Mouse (Mus musculus) layer of hippocampus, postnatal 25 days (tissue): ENCODE results near the gene Cdh3. TPM values are rescaled to one million over a fixed set of nuclear protein-coding genes. Genes with fewer than 3 reads are reported as not detected.
A peak's percentile ranks its signal among the peaks of the same experiment; 100 is the strongest.
"Not testable (repeated sequence)": the region's sequence is repeated elsewhere in the genome, so short reads cannot be mapped to it uniquely, and the experiment has no call there.

Source experiments
- DNase-seq, 2 experiments: peaks; one replicate each; pipeline ENCODE4 v3.0.0; 2022; ENCODE audit warnings: mixed read lengths in 2 of 2, low spot score in 1 of 2; ENCODE audit errors: extremely low spot score in 1 of 2
- total RNA-seq, 2 experiments: library from RNA; stranded (reverse); gene quantifications; 2 replicates each; pipeline ENCODE4 v1.2.3; 2021

Cdh3 gene
- total RNA-seq, 2 experiments from 2014 or later: 0.05 TPM; not detected in 1

- DNase-seq: no peak
Observed at GRCm38 (mm10) chr8:106569006-106569405, 58.3 kb downstream of the Cdh3 start.

GRCm38 (mm10) chr8:106570386-106570785 is 59.7 kb downstream of the Cdh3 start:
- no peak for DNase-seq

GRCm38 (mm10) chr8:106571551-106572172 is 61.0 kb downstream of the Cdh3 start:
- DNase-seq: no peak

GRCm38 (mm10) chr8:106572175-106572574 is 61.5 kb downstream of the Cdh3 start:
- DNase-seq: not testable (repeated sequence)

- DNase-seq: not testable (repeated sequence)
Observed at GRCm38 (mm10) chr8:106573168-106573567, 62.5 kb downstream of the Cdh3 start, which contains the start of gene Gm10073. Gene Gm10073, minus strand, starts transcription at chr8:106573461.

- DNase-seq: no peak
Observed at GRCm38 (mm10) chr8:106574283-106574682, 63.6 kb downstream of the Cdh3 start.

- no peak for DNase-seq
Observed at GRCm38 (mm10) chr8:106576849-106577555, 66.3 kb downstream of the Cdh3 start.

- DNase-seq: no peak
Observed at GRCm38 (mm10) chr8:106579510-106579909, 68.8 kb downstream of the Cdh3 start.

GRCm38 (mm10) chr8:106581344-106582088 is 70.8 kb downstream of the Cdh3 start:
- no peak for DNase-seq

GRCm38 (mm10) chr8:106584942-106585670 is 74.4 kb downstream of the Cdh3 start:
- DNase-seq: no peak

- DNase-seq: no peak
Observed at GRCm38 (mm10) chr8:106585671-106586037, 75.0 kb downstream of the Cdh3 start.

- DNase-seq: no peak
Observed at GRCm38 (mm10) chr8:106586896-106587295, 76.2 kb downstream of the Cdh3 start.

GRCm38 (mm10) chr8:106588443-106589431 is 78.0 kb downstream of the Cdh3 start:
- DNase-seq: no peak

- DNase-seq: no peak
Observed at GRCm38 (mm10) chr8:106592458-106592857, 81.8 kb downstream of the Cdh3 start.

- DNase-seq: not testable (repeated sequence)
Observed at GRCm38 (mm10) chr8:106595623-106596022, 84.9 kb downstream of the Cdh3 start.

- DNase-seq: no peak
Observed at GRCm38 (mm10) chr8:106597067-106597466, 86.4 kb downstream of the Cdh3 start.

GRCm38 (mm10) chr8:106599265-106599979 is 88.7 kb downstream of the Cdh3 start:
- no peak for DNase-seq

- DNase-seq: peak; percentile 10 to 20
Observed at GRCm38 (mm10) chr8:106603131-106603819, 92.6 kb downstream of the Cdh3 start, which contains the start of gene Cdh1. Gene Cdh1, plus strand, starts transcription at chr8:106603351.
